Mouse (Mus musculus) kidney, adult 2 months (tissue): ENCODE data around the gene Zmat3. TPM values are rescaled to one million over a fixed set of nuclear protein-coding genes. Genes with fewer than 3 reads are reported as not detected.

Source experiments
- DNase-seq: peaks from one replicate; pipeline ENCODE4 v3.0.0; 2021
- H3K27ac ChIP-seq: fragments of 200-500 bp; 2 replicates; pipeline ENCODE4 v1.5.1; 2012; ENCODE audit warnings: low read depth, low read length, control low read depth, inconsistent platforms; ENCODE audit not compliant: insufficient read depth
- H3K27me3 ChIP-seq: fragments of 200-500 bp; replicated peaks from 2 replicates; pipeline ENCODE4 v1.6.1; 2012; ENCODE audit warnings: mild to moderate bottlenecking, moderate library complexity, low read length, inconsistent platforms; ENCODE audit not compliant: control insufficient read depth, insufficient read depth
- H3K36me3 ChIP-seq: fragments of 200-500 bp; 2 replicates; pipeline ENCODE4 v1.6.1; 2012; ENCODE audit warnings: mild to moderate bottlenecking, moderate library complexity, low read length, inconsistent platforms; ENCODE audit not compliant: control insufficient read depth, insufficient read depth
- H3K4me1 ChIP-seq: fragments of 200-500 bp; 2 replicates; pipeline ENCODE4 v1.6.1; 2011; ENCODE audit warnings: low read length; ENCODE audit not compliant: control insufficient read depth, insufficient read depth
- H3K4me3 ChIP-seq: fragments of 200-500 bp; 2 replicates; pipeline ENCODE4 v1.5.1; 2011; ENCODE audit warnings: mild to moderate bottlenecking, low read depth, low read length, control low read depth; ENCODE audit not compliant: insufficient read depth
- CTCF ChIP-seq: fragments of 200-500 bp; conservative IDR thresholded peaks from 2 replicates; pipeline ENCODE4 v1.5.1; 2011; ENCODE audit warnings: low read depth, mild to moderate bottlenecking, control low read depth, low read length, moderate library complexity, mixed read lengths; ENCODE audit not compliant: insufficient read depth, insufficient read length
- POLR2A ChIP-seq: fragments of 200-500 bp; IDR thresholded peaks from one replicate; pipeline ENCODE4 v1.6.1; 2011; ENCODE audit warnings: low read depth, low read length, control low read depth
- WGBS: fragments of 180-500 bp; shearing (Covaris S2); methylation state at CpG from one replicate; pipeline ENCODE4 v1.1.7; 2018; 5-methylcytosine and 5-hydroxymethylcytosine counted together
- polyA plus RNA-seq: library from polyadenylated mRNA; depleted of rRNA; stranded (reverse); fragments of >200 nt; gene quantifications from 2 replicates; pipeline ENCODE4 v1.2.3, GENCODE M21; 2012

The Zmat3 gene
- polyA plus RNA-seq, 1 experiment: 9.9 TPM

DNA sequence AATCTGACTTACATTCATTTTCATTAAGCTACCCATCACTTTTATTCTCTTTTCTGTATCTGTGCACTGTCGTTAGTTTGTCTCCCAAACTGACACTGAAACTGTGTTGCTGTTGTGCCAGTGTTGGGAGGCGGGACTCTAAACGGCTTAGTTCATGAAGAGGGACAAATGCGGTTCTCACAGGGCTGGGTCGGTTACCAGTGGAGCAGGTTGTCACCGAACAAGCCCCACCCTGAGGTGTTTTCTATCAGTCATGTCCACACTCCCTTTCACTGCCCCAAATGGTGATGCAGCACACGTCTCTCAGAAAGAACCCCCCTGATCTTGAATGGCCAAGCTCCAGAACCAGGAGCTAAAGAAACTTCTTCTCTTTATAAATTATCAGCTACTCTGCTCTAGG, 6.1 kb upstream of the Zmat3 start:
- Histone ChIP-seq H3K4me1 (no peaks in the 10 kb centered on the region), H3K27ac (no peak overlapping the region), H3K4me3 (no peak overlapping the region), H3K36me3 (no peaks in the 10 kb centered on the region), H3K27me3 (no peaks in the 10 kb centered on the region)
- TF ChIP-seq CTCF (no peak), POLR2A (no peak)
- 79% methylated on average over 7 of the region's 7 CpGs for WGBS
- DNase-seq: no peak

- Histone ChIP-seq H3K27me3 (no peaks in the 10 kb centered on the region), H3K27ac (no peak overlapping the region), H3K36me3 (no peaks in the 10 kb centered on the region), H3K4me3 (no peak overlapping the region), H3K4me1 (peaks cover 7% of the 10 kb centered on the region; the same call in 1 of the 2 replicates)
- TF ChIP-seq CTCF (no peak), POLR2A (no peak)
- no peak for DNase-seq
- WGBS: 73% methylated on average over 1 of the region's 1 CpGs
Observed at GRCm38 (mm10) chr3:32367516-32367915, 1.7 kb upstream of the Zmat3 start.

GRCm38 (mm10) chr3:32366246-32366734, 476 bp upstream of the Zmat3 start:
- Histone ChIP-seq H3K4me1 (peaks cover 7% of the 10 kb centered on the region; the same call in 1 of the 2 replicates), H3K36me3 (no peaks in the 10 kb centered on the region), H3K27ac (no peak overlapping the region), H3K27me3 (no peaks in the 10 kb centered on the region), H3K4me3 (peak overlapping the region; percentile 95)
- TF ChIP-seq POLR2A (no peak), CTCF (no peak)
- 66% methylated on average over 17 of the region's 17 CpGs for WGBS
- no peak for DNase-seq

- TF ChIP-seq POLR2A: no peak
- no peak for TF ChIP-seq CTCF
- peak overlapping the region; percentile 95 for H3K4me3 ChIP-seq
- peak overlapping the region; percentile 37; the same call in 1 of the 2 replicates for H3K27ac ChIP-seq
- peak; percentile 14 for DNase-seq
- H3K36me3 ChIP-seq: no peaks in the 10 kb centered on the region
- H3K27me3 ChIP-seq: no peaks in the 10 kb centered on the region
- H3K4me1 ChIP-seq: peaks cover 7% of the 10 kb centered on the region; the same call in 1 of the 2 replicates
- WGBS: 1% methylated on average over 54 of the region's 54 CpGs
Observed at GRCm38 (mm10) chr3:32364841-32365545, 821 bp downstream of the Zmat3 start.

- H3K4me1 ChIP-seq: peaks cover 7% of the 10 kb centered on the region; the same call in 1 of the 2 replicates
- 66% methylated on average over 4 of the region's 4 CpGs for WGBS
- no peak overlapping the region for H3K27ac ChIP-seq
- no peak for DNase-seq
- H3K4me3 ChIP-seq: no peak overlapping the region
- H3K36me3 ChIP-seq: no peaks in the 10 kb centered on the region
- no peak for TF ChIP-seq CTCF
- no peak for TF ChIP-seq POLR2A
- H3K27me3 ChIP-seq: no peaks in the 10 kb centered on the region
Observed at GRCm38 (mm10) chr3:32364195-32364594, 1.6 kb downstream of the Zmat3 start.

- H3K27ac ChIP-seq: no peak overlapping the region
- 25% methylated on average over 6 of the region's 6 CpGs for WGBS
- no peak overlapping the region for H3K4me3 ChIP-seq
- TF ChIP-seq POLR2A (no peak), CTCF (no peak)
- no peaks in the 10 kb centered on the region for H3K36me3 ChIP-seq
- no peaks in the 10 kb centered on the region for H3K27me3 ChIP-seq
- DNase-seq: peak; percentile 39
- H3K4me1 ChIP-seq: peaks cover 4% of the 10 kb centered on the region; the same call in 1 of the 2 replicates
Observed at GRCm38 (mm10) chr3:32361221-32361620, 4.6 kb downstream of the Zmat3 start.

- no peak overlapping the region for H3K27ac ChIP-seq
- no peak overlapping the region for H3K4me3 ChIP-seq
- TF ChIP-seq CTCF (no peak), POLR2A (no peak)
- H3K4me1 ChIP-seq: no peaks in the 10 kb centered on the region
- no peaks in the 10 kb centered on the region for H3K36me3 ChIP-seq
- H3K27me3 ChIP-seq: no peaks in the 10 kb centered on the region
- WGBS: 62% methylated on average over 6 of the region's 6 CpGs
- no peak for DNase-seq
Observed at GRCm38 (mm10) chr3:32347881-32348280, 17.9 kb downstream of the Zmat3 start.
